Mouse (Mus musculus): Measurements from ENCODE around the gene Ybx3. TPM values are rescaled to one million over a fixed set of nuclear protein-coding genes. Genes with fewer than 3 reads are reported as not detected.

Ybx3 gene
- total and polyA plus RNA-seq, 2 experiments, result 16.8 to 18.3 TPM

DNA sequence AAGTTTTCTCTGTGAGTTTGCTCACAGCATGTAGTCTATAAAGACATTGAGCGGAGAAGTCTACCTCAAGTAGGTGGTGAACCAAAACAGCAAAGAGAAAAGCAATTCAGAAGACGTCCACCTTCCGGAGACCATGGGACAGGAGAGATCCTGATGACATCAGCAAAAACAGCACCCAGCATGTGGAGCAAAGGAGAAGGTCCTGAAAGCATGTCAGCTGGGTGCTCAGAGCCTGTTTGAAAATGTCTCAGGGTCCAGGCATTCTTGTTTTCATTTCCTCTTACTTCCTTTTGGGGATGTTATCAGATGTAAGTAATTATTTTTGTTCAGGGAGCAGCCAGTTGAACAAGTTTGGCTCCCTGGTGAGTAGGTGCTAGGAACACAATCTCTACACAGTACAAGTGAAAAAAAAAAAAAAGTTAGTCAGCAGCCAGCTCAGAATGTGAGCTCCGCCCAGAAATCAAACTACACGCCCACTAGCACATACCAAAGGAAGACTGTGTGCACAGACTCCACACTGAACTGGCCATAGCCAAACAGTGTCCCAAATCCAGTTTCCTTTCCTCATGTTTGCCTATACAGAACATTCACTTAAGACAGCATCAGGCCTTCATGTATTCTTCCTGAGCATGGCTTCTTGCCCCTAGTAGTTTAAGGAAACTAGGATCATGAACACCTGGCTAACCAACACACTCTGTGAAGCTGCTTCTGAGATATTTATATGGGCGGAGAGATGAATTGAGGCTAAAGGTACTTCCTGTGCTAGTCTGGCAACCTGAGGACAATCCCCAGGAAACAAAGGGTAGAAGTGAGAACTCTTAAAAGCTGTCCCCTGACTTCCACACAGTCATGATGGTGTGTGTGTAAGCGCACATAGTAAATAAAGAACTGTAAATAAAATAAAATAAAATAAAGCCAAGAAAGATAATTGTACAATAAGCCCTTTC is 71.8 kb downstream of the Ybx3 start:
- no peak for DNase-seq (ENCODE audit: extremely low read depth, low read depth, low spot score)
- Histone ChIP-seq H3K27me3 (ENCODE audit: control insufficient read depth, insufficient read depth, low read length) (no peaks in the 10 kb centered on the region), H3K4me3 (ENCODE audit: insufficient read depth, low read depth, low read length) (no peak overlapping the region), H3K79me2 (ENCODE audit: control insufficient read depth, insufficient read depth, low read length) (no peaks in the 10 kb centered on the region), H3K9ac (ENCODE audit: low read depth, low read length) (no peak overlapping the region), H3K36me3 (ENCODE audit: control insufficient read depth, insufficient read depth, low read length) (no peaks in the 10 kb centered on the region), H3K4me1 (ENCODE audit: control insufficient read depth, insufficient read depth, low read length) (no peaks in the 10 kb centered on the region), H3K27ac (replicated peaks; ENCODE audit: insufficient read depth, low read depth, low read length) (no peak overlapping the region)
- TF ChIP-seq CTCF (IDR thresholded peaks at IDR 0.05; ENCODE audit: low read depth, low read length), result no peak
- no peak for TF ChIP-seq POLR2A (IDR thresholded peaks at IDR 0.05; ENCODE audit: extremely low read depth, insufficient read depth, low read length)
- WGBS, result 71% methylated on average over 7 of the region's 7 CpGs

Other genes with a start within 250 kb of the Ybx3 start
- 3.0 and 3.5 TPM in 2 replicates for gene Klra2, start 141.1 kb downstream of the Ybx3 start, total RNA-seq (2014; rRNA removed)
- 0.20 and 0.44 TPM in 2 replicates for gene Klra2, start 141.1 kb downstream of the Ybx3 start, polyA plus RNA-seq (2012; rRNA removed)
- gene Magohb, start 95.2 kb downstream of the Ybx3 start, total RNA-seq (2014; rRNA removed), result 3.0 and 4.5 TPM in 2 replicates
- 0.51 and 1.0 TPM in 2 replicates for gene Magohb, start 95.2 kb downstream of the Ybx3 start, polyA plus RNA-seq (2012; rRNA removed)
- not detected in 2 replicates for gene Styk1, start 34.9 kb downstream of the Ybx3 start, total RNA-seq (2014; rRNA removed)
- not detected in 2 replicates for gene Styk1, start 34.9 kb downstream of the Ybx3 start, polyA plus RNA-seq (2012; rRNA removed)
- not detected in 2 replicates for gene 5430401F13Rik, start 97.9 kb upstream of the Ybx3 start, total RNA-seq (2014; rRNA removed)
- not detected in 2 replicates for gene 5430401F13Rik, start 97.9 kb upstream of the Ybx3 start, polyA plus RNA-seq (2012; rRNA removed)
- gene Gm6619, start 97.9 kb upstream of the Ybx3 start, total RNA-seq (2014; rRNA removed), result not detected in 2 replicates
- gene Gm6619, start 97.9 kb upstream of the Ybx3 start, polyA plus RNA-seq (2012; rRNA removed), result not detected in 2 replicates
- gene Tas2r130, start 242.4 kb upstream of the Ybx3 start, total RNA-seq (2014; rRNA removed), result not detected in 2 replicates
- not detected in 2 replicates for gene Tas2r130, start 242.4 kb upstream of the Ybx3 start, polyA plus RNA-seq (2012; rRNA removed)

All from liver, adult 2 months (tissue).